Mouse (Mus musculus): Measurements from ENCODE around the gene Tab1.

DNA sequence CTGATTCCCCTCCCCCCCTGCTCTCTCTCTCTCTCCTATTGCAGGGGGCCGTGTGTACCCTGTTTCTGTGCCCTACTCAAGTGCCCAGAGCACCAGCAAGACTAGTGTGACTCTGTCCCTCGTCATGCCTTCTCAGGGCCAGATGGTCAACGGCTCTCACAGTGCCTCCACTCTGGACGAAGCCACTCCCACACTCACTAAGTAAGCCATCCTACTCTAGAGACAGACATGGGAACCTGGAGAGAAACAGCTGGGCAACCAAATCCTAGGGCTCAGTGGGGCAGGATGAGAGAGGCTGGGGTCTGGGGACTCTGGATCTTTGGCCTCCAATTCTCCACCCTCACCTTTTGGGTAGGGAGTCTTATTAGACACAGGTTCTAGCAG is 25.8 kb downstream of the Tab1 start:
- TF ChIP-seq POLR2A (IDR thresholded peaks at IDR 0.05; ENCODE audit: borderline replicate concordance, insufficient read depth, low read length): no peak
- no peak for TF ChIP-seq CTCF (IDR thresholded peaks at IDR 0.05; ENCODE audit: borderline replicate concordance, insufficient read depth, low read depth, low read length)

Data from cerebellum, adult 2 months (tissue).